Mouse (Mus musculus) bone marrow macrophage, adult 2 months (primary cell): Measurements from ENCODE around the gene Cbwd1.

Experiments
- CTCF ChIP-seq: IDR thresholded peaks from 2 replicates; pipeline ENCODE4 v1.5.1; 2012; ENCODE audit warnings: low read depth, mild to moderate bottlenecking, low read length, moderate library complexity
- POLR2A ChIP-seq: IDR thresholded peaks from 2 replicates; pipeline ENCODE4 v1.6.1; 2012; ENCODE audit warnings: mild to moderate bottlenecking, low read depth, low read length, borderline replicate concordance

DNA sequence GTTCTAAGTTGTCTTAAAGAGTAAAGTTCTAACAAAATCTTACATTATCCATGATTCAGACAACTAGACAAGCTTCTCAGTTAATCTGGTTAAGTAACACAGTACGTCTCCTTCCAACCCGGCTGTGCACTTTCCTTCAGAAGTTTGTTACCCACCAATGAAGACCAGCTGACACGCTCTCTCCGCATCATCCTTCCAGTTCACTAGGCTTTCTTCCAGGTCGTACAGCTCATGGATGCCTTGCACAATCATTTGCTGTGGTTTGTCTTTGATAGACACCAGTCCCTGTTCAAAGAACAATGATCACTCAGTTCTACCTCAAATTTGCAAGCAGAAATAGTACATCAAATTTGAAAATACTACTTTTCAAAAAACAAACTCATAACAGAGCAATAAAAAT is 40.5 kb downstream of the Cbwd1 start:
- TF ChIP-seq POLR2A (no peak), CTCF (no peak)
